Mouse (Mus musculus) stomach, embryonic 16.5 days (tissue): ENCODE data around the gene Acad11. TPM values are rescaled to one million over a fixed set of nuclear protein-coding genes. Genes with fewer than 3 reads are reported as not detected.

Experiments
- ATAC-seq: fragments of 200-750 bp; cut with Nextera tagmentation; 2 replicates; pipeline ENCODE4 v1.8.0; 2017; ENCODE audit warnings: moderate number of reproducible peaks, moderate TSS enrichment; ENCODE audit not compliant: insufficient read depth, low FRiP score
- H3K27ac ChIP-seq: fragments of 300-500 bp; sonication (generic); 2 replicates; pipeline ENCODE4 v1.5.1; 2014; ENCODE audit warnings: low read length
- H3K27me3 ChIP-seq: fragments of 300-500 bp; sonication (generic); 2 replicates; pipeline ENCODE4 v1.6.1; 2014; ENCODE audit warnings: low read length, control low read depth, mixed read lengths; ENCODE audit not compliant: control insufficient read depth, insufficient read depth
- H3K36me3 ChIP-seq: fragments of 300-500 bp; sonication (generic); 2 replicates; pipeline ENCODE4 v1.6.1; 2014; ENCODE audit warnings: low read length; ENCODE audit not compliant: control insufficient read depth, insufficient read depth
- H3K4me1 ChIP-seq: fragments of 300-500 bp; sonication (generic); 2 replicates; pipeline ENCODE4 v1.6.1; 2014; ENCODE audit warnings: low read length, control low read depth, mixed read lengths; ENCODE audit not compliant: control insufficient read depth, insufficient read depth
- H3K4me2 ChIP-seq: fragments of 300-500 bp; sonication (generic); 2 replicates; pipeline ENCODE4 v1.6.1; 2014; ENCODE audit warnings: low read depth, low read length, mixed read lengths
- H3K4me3 ChIP-seq: fragments of 300-500 bp; sonication (generic); replicated peaks from 2 replicates; pipeline ENCODE4 v1.5.1; 2014; ENCODE audit warnings: mild to moderate bottlenecking, low read length
- H3K9ac ChIP-seq: fragments of 300-500 bp; sonication (generic); 2 replicates; pipeline ENCODE4 v1.6.1; 2014; ENCODE audit warnings: low read length
- H3K9me3 ChIP-seq: fragments of 300-500 bp; sonication (generic); replicated peaks from 2 replicates; pipeline ENCODE4 v1.6.1; 2016; ENCODE audit warnings: low read length, control low read depth; ENCODE audit not compliant: control insufficient read depth
- WGBS: fragments of 180-500 bp; shearing (Covaris S2); extraction: QIAGEN DNeasy Blood & Tissue Kit; methylation state at CpG from one replicate; pipeline ENCODE4 v1.1.7; 2014; 5-methylcytosine and 5-hydroxymethylcytosine counted together
- polyA plus RNA-seq: library from polyadenylated mRNA; unstranded; fragments of >200 nt; fragmentation: Nextera tagmentation; extraction: Ambion mirVana; gene quantifications from 2 replicates; pipeline ENCODE4 v1.2.1, GENCODE M21; 2015

The Acad11 gene
- polyA plus RNA-seq, 1 experiment from 2014 or later, result 17.5 TPM

DNA sequence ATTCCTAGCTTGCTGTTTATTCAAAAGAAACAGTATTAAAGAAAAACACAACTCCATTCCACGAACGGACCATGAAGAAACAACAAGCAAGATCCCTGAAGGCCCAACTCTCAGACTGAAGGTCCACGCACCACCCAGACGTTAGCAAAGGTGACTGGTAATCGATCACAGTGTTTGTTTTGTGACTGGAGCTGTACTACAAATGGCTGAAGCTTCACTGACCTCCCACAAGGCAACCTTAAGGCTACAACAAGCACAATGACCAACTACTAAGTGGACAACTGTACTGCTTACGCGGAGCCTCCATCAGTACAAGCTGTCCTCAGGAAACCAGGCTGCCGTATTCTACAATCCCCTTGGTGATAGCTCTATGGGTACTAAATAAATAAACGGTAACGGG, 106.8 kb downstream of the Acad11 start:
- H3K27me3 ChIP-seq, result no peaks in the 10 kb centered on the region

DNA sequence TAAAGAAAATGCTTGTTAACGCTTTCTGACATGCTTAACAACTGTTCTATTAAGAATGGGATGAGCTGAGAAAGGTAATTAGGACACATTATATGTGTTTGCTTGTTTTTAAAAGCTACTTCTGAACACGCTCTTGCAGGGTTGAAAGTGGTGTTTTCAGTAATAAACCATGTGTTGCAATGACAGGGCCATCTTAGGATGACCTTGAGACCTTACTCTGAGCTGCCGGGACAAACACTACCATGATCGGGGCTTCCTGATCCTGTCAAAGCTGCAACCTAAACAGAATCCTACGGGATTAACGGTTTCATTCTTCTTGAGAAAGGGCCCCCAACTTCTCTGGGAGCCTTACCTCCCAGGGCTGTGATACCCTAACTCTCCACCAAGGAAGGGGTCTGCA, 108.5 kb downstream of the Acad11 start:
- Histone ChIP-seq H3K36me3 (peaks cover 5% of the 10 kb centered on the region; the same call in 1 of the 2 replicates), H3K4me2 (no peak overlapping the region), H3K9me3 (no peaks in the 10 kb centered on the region), H3K27ac (no peak overlapping the region), H3K27me3 (no peaks in the 10 kb centered on the region), H3K4me3 (no peak overlapping the region), H3K4me1 (no peaks in the 10 kb centered on the region), H3K9ac (no peak overlapping the region)
- ATAC-seq, result no peak
- 86% methylated on average over 6 of the region's 6 CpGs for WGBS

More for the DNA sequence above, 106.8 kb downstream of the Acad11 start:
- Histone ChIP-seq H3K27ac (no peak overlapping the region), H3K9me3 (no peaks in the 10 kb centered on the region), H3K4me2 (no peak overlapping the region), H3K36me3 (0 out of 2 replicates have a peak, but pooled peaks cover 11% of the 10 kb centered on the region), H3K9ac (no peak overlapping the region), H3K4me1 (no peaks in the 10 kb centered on the region), H3K4me3 (no peak overlapping the region)
- no peak for ATAC-seq
- 86% methylated on average over 10 of the region's 10 CpGs for WGBS

DNA sequence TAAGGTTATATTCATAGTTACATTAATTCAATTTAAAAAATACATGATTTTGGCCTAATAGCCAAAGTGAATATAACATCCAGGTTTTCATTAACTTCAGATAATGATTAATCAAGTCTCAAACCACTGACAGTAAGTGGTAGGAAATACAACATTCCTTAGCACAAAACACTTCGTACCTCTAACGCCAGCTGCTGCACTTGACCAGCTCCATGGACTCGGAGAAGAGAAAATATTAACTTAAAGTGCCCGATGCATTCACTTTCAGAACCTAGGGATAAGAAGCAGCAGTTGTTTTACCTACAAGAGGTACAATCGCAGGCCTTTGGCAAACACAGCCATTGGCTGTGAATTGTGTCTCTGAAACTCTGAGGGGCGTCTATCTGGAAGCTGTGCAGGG, 109.2 kb downstream of the Acad11 start:
- Histone ChIP-seq H3K9ac (no peak overlapping the region), H3K4me1 (no peaks in the 10 kb centered on the region), H3K36me3 (peaks cover 4% of the 10 kb centered on the region; the same call in 1 of the 2 replicates), H3K4me2 (no peak overlapping the region), H3K27ac (no peak overlapping the region), H3K27me3 (no peaks in the 10 kb centered on the region), H3K4me3 (no peak overlapping the region), H3K9me3 (no peaks in the 10 kb centered on the region)
- no peak for ATAC-seq
- 88% methylated on average over 6 of the region's 6 CpGs for WGBS

Other genes starting within 250 kb of the Acad11 start
- 3.3 and 3.7 TPM in 2 replicates for gene Nphp3, start 60.8 kb upstream of the Acad11 start, polyA plus RNA-seq
- gene Gm28305, start 22.7 kb upstream of the Acad11 start, polyA plus RNA-seq, result not detected in 2 replicates
- gene Uba5, start 243 bp upstream of the Acad11 start, polyA plus RNA-seq, result 44.7 and 46.2 TPM in 2 replicates
- 3.6 and 4.9 TPM in 2 replicates for gene Ackr4, start 63.6 kb downstream of the Acad11 start, polyA plus RNA-seq
- 18.6 and 19.8 TPM in 2 replicates for gene Dnajc13, start 199.6 kb downstream of the Acad11 start, polyA plus RNA-seq